Mouse (Mus musculus): ENCODE data around the gene Grrp1.

DNA sequence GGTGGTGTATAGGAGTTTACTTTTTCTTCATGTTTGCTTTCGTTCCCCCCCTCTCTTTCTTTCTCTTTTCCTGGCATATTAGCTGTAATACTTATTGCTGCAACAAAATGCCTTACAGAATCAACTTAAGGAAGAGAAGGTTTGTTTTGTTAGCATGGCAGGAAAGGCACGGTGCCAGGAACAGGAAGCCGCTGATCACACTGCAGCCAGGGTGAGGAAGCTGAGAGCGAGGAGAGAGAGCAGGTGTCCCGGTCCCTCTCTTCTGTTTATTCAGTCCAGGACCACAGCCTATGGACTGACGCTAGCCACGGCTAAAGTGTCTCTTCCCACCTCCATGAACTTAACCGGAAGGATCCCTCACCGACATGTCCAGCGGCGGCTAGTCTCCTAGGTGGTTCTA is 4.4 kb upstream of the Grrp1 start:
- TF ChIP-seq POLR2A (IDR thresholded peaks at IDR 0.05; ENCODE audit: insufficient read depth, low read depth, low read length) (no peak), CTCF (IDR thresholded peaks at IDR 0.05; ENCODE audit: insufficient read depth, low read depth, low read length) (no peak)
